Mouse (Mus musculus): Measurements from ENCODE around the gene Lefty2. TPM values are rescaled to one million over a fixed set of nuclear protein-coding genes. Genes with fewer than 3 reads are reported as not detected.

The Lefty2 gene
- polyA plus RNA-seq, 1 experiment from 2014 or later = 0.35 TPM

GRCm38 (mm10) chr1:180944553-180944952 lies 51.6 kb downstream of the Lefty2 start:
- no peak for ATAC-seq (ENCODE audit: insufficient read depth, low FRiP score)
- peak overlapping the region; percentile 94 for H3K27ac ChIP-seq (ENCODE audit: low read length)
- H3K4me1 ChIP-seq (ENCODE audit: control insufficient read depth, insufficient read depth, low read length) = peaks cover 44% of the 10 kb centered on the region
- H3K4me2 ChIP-seq (ENCODE audit: low read depth, low read length) = peak overlapping the region; percentile 55
- H3K9me3 ChIP-seq (replicated peaks; ENCODE audit: control insufficient read depth, low read length) = no peaks in the 10 kb centered on the region
- H3K4me3 ChIP-seq (replicated peaks; ENCODE audit: low read length) = no peak overlapping the region
- H3K36me3 ChIP-seq (ENCODE audit: control insufficient read depth, insufficient read depth, low read length) = peaks cover under 1% of the 10 kb centered on the region
- H3K27me3 ChIP-seq (ENCODE audit: control insufficient read depth, insufficient read depth, low read length) = no peaks in the 10 kb centered on the region
- peak overlapping the region; percentile 64; the same call in 1 of the 2 replicates for H3K9ac ChIP-seq (ENCODE audit: low read length)
- WGBS = 80% methylated on average over 4 of the region's 4 CpGs

GRCm38 (mm10) chr1:180945001-180945980 lies 52.4 kb downstream of the Lefty2 start:
- Histone ChIP-seq H3K4me1 (ENCODE audit: control insufficient read depth, insufficient read depth, low read length) (peaks cover 44% of the 10 kb centered on the region), H3K4me3 (replicated peaks; ENCODE audit: low read length) (peak overlapping the region; percentile 22), H3K9ac (ENCODE audit: low read length) (peak overlapping the region; percentile 64), H3K9me3 (replicated peaks; ENCODE audit: control insufficient read depth, low read length) (no peaks in the 10 kb centered on the region), H3K27ac (ENCODE audit: low read length) (peak overlapping the region; percentile 94), H3K27me3 (ENCODE audit: control insufficient read depth, insufficient read depth, low read length) (no peaks in the 10 kb centered on the region), H3K4me2 (ENCODE audit: low read depth, low read length) (peak overlapping the region; percentile 55), H3K36me3 (ENCODE audit: control insufficient read depth, insufficient read depth, low read length) (peaks cover 5% of the 10 kb centered on the region)
- peak; percentile 91 for ATAC-seq (ENCODE audit: insufficient read depth, low FRiP score)
- WGBS = 20% methylated on average over 20 of the region's 20 CpGs

- Histone ChIP-seq H3K27ac (ENCODE audit: low read length) (peak overlapping the region; percentile 94; the same call in 1 of the 2 replicates), H3K36me3 (ENCODE audit: control insufficient read depth, insufficient read depth, low read length) (peaks cover 5% of the 10 kb centered on the region), H3K4me2 (ENCODE audit: low read depth, low read length) (no peak overlapping the region; the same call in 1 of the 2 replicates), H3K9me3 (replicated peaks; ENCODE audit: control insufficient read depth, low read length) (no peaks in the 10 kb centered on the region), H3K4me1 (ENCODE audit: control insufficient read depth, insufficient read depth, low read length) (peaks cover 41% of the 10 kb centered on the region), H3K4me3 (replicated peaks; ENCODE audit: low read length) (no peak overlapping the region), H3K27me3 (ENCODE audit: control insufficient read depth, insufficient read depth, low read length) (no peaks in the 10 kb centered on the region), H3K9ac (ENCODE audit: low read length) (no peak overlapping the region)
- no peak for ATAC-seq (ENCODE audit: insufficient read depth, low FRiP score)
- WGBS = 78% methylated on average over 6 of the region's 6 CpGs
Measured at GRCm38 (mm10) chr1:180946448-180946847, 53.5 kb downstream of the Lefty2 start.

Other genes starting within 250 kb of the Lefty2 start
- not detected in 2 replicates for gene Mixl1, start 196.1 kb upstream of the Lefty2 start, polyA plus RNA-seq (2015; fragmentation: Nextera tagmentation; extraction: Ambion mirVana)
- 19.2 and 21.0 TPM in 2 replicates for gene Acbd3, start 167.1 kb upstream of the Lefty2 start, polyA plus RNA-seq (2015; fragmentation: Nextera tagmentation; extraction: Ambion mirVana)
- 1,948 and 2,131 TPM in 2 replicates for gene H3f3a, start 79.2 kb upstream of the Lefty2 start, polyA plus RNA-seq (2015; fragmentation: Nextera tagmentation; extraction: Ambion mirVana)
- 34.9 and 36.5 TPM in 2 replicates for gene Sde2, start 42.0 kb upstream of the Lefty2 start, polyA plus RNA-seq (2015; fragmentation: Nextera tagmentation; extraction: Ambion mirVana)
- gene Pycr2, start 11.2 kb downstream of the Lefty2 start, polyA plus RNA-seq (2015; fragmentation: Nextera tagmentation; extraction: Ambion mirVana) = 99.6 and 105 TPM in 2 replicates
- gene Lefty1, start 41.9 kb downstream of the Lefty2 start, polyA plus RNA-seq (2015; fragmentation: Nextera tagmentation; extraction: Ambion mirVana) = 4.0 and 4.2 TPM in 2 replicates
- 29.2 and 35.3 TPM in 2 replicates for gene Tmem63a, start 49.2 kb downstream of the Lefty2 start, polyA plus RNA-seq (2015; fragmentation: Nextera tagmentation; extraction: Ambion mirVana)
- 16.9 and 19.6 TPM in 2 replicates for gene Ephx1, start 127.8 kb downstream of the Lefty2 start, polyA plus RNA-seq (2015; fragmentation: Nextera tagmentation; extraction: Ambion mirVana)
- gene 9130409I23Rik, start 158.1 kb downstream of the Lefty2 start, polyA plus RNA-seq (2015; fragmentation: Nextera tagmentation; extraction: Ambion mirVana) = 0.09 TPM in 1 of 2 replicates, not detected in the other